Mouse (Mus musculus): Measurements from ENCODE around the gene Paqr5. TPM values are rescaled to one million over a fixed set of nuclear protein-coding genes. Genes with fewer than 3 reads are reported as not detected.

The Paqr5 gene
- 1.5 and 2.6 TPM in 2 replicates for total RNA-seq (2021)
- long read RNA-seq, experiment 1, transcript Paqr5-201 (8 exons, 3,566 nt), result major isoform, 8 of 13 reads
- long read RNA-seq, experiment 1, partial matches to known transcripts, result 2 of 13 reads
- long read RNA-seq, experiment 1, other reads (novel, unspliced or antisense), result 3 of 13 reads
- long read RNA-seq, experiment 2, partial matches to known transcripts, result 5 of 10 reads
- long read RNA-seq, experiment 2, other reads (novel, unspliced or antisense), result 1 of 10 reads

GRCm38 (mm10) chr9:62026600-62026999 lies at the start of gene Paqr5:
Paqr5 (minus strand) TSS chr9:62026856.
- peak; percentile 72 for DNase-seq

GRCm38 (mm10) chr9:62062234-62062633 lies 35.6 kb upstream of the Paqr5 start:
- DNase-seq, result no peak

- no peak for DNase-seq
These were observed 33.8 kb upstream of the Paqr5 start for GRCm38 (mm10) chr9:62060431-62060830.

GRCm38 (mm10) chr9:62059941-62060340 lies 33.3 kb upstream of the Paqr5 start:
- DNase-seq, result peak; percentile 21

- no peak for DNase-seq
These were observed 31.3 kb upstream of the Paqr5 start for GRCm38 (mm10) chr9:62057881-62058506.

GRCm38 (mm10) chr9:62056206-62056605 lies 29.6 kb upstream of the Paqr5 start:
- DNase-seq, result no peak

- peak; percentile 51 for DNase-seq
These were observed 24.1 kb upstream of the Paqr5 start for GRCm38 (mm10) chr9:62050801-62051200.

- peak; percentile 43 for DNase-seq
These were observed 22.5 kb upstream of the Paqr5 start for GRCm38 (mm10) chr9:62049166-62049565.

- no peak for DNase-seq
These were observed 15.5 kb upstream of the Paqr5 start for GRCm38 (mm10) chr9:62042167-62042566.

- DNase-seq, result peak; percentile 94
These were observed 13.5 kb upstream of the Paqr5 start for GRCm38 (mm10) chr9:62040008-62040608.

- no peak for DNase-seq
These were observed 9.2 kb upstream of the Paqr5 start for GRCm38 (mm10) chr9:62035806-62036205.

- no peak for DNase-seq
These were observed 5.5 kb upstream of the Paqr5 start for GRCm38 (mm10) chr9:62032206-62032605.

- no peak for DNase-seq
These were observed 1.4 kb upstream of the Paqr5 start for GRCm38 (mm10) chr9:62028072-62028471.

GRCm38 (mm10) chr9:62025056-62025455 lies 1.6 kb downstream of the Paqr5 start:
- no peak for DNase-seq

- no peak for DNase-seq
These were observed 2.8 kb downstream of the Paqr5 start for GRCm38 (mm10) chr9:62023879-62024278.

- DNase-seq, result peak; percentile 67
These were observed 3.5 kb downstream of the Paqr5 start for GRCm38 (mm10) chr9:62022961-62023680.

- no peak for DNase-seq
These were observed 5.0 kb downstream of the Paqr5 start for GRCm38 (mm10) chr9:62021583-62022120.

- DNase-seq, result no peak
These were observed 6.4 kb downstream of the Paqr5 start for GRCm38 (mm10) chr9:62020259-62020658.

- DNase-seq, result peak; percentile 24
These were observed 8.2 kb downstream of the Paqr5 start for GRCm38 (mm10) chr9:62018229-62019093.

GRCm38 (mm10) chr9:62017329-62017728 lies 9.3 kb downstream of the Paqr5 start:
- DNase-seq, result no peak

GRCm38 (mm10) chr9:62015504-62015903 lies 11.2 kb downstream of the Paqr5 start:
- no peak for DNase-seq
